Mouse (Mus musculus): ENCODE measurements around the gene Akap13.

- TF ChIP-seq HCFC1 (IDR thresholded peaks at IDR 0.05; ENCODE audit: borderline replicate concordance, insufficient read depth, low read length), result no peak
- no peak for TF ChIP-seq ZNF384 (IDR thresholded peaks at IDR 0.05; ENCODE audit: low read depth, low read length)
- no peak for TF ChIP-seq ZC3H11A (IDR thresholded peaks at IDR 0.05; ENCODE audit: borderline replicate concordance, low read depth, low read length)
- TF ChIP-seq CHD2 (IDR thresholded peaks at IDR 0.05; ENCODE audit: low read depth, low read length), result no peak
- no peak for TF ChIP-seq MAFK (IDR thresholded peaks at IDR 0.05; ENCODE audit: insufficient read depth, low read depth, low read length)
Observed at GRCm38 (mm10) chr7:75500164-75500563, 44.8 kb downstream of the Akap13 start.
